Mouse (Mus musculus): ENCODE measurements around the gene Ccdc106.

Ccdc106 gene

GRCm38 (mm10) chr7:5080815-5081214 lies 60.5 kb downstream of the Ccdc106 start:
- DNase-seq (ENCODE audit: extremely low read depth, low read depth): no peak

- no peak for DNase-seq (ENCODE audit: extremely low read depth, low read depth)
Measured at GRCm38 (mm10) chr7:5081241-5081640, 60.9 kb downstream of the Ccdc106 start.

- no peak for DNase-seq (ENCODE audit: extremely low read depth, low read depth)
Measured at GRCm38 (mm10) chr7:5081939-5082338, 61.6 kb downstream of the Ccdc106 start.

GRCm38 (mm10) chr7:5083325-5084105 lies 63.2 kb downstream of the Ccdc106 start:
- DNase-seq (ENCODE audit: extremely low read depth, low read depth): no peak

GRCm38 (mm10) chr7:5085512-5085911 lies 65.2 kb downstream of the Ccdc106 start:
- no peak for DNase-seq (ENCODE audit: extremely low read depth, low read depth)

- DNase-seq (ENCODE audit: extremely low read depth, low read depth): no peak
Measured at GRCm38 (mm10) chr7:5086921-5087440, 66.6 kb downstream of the Ccdc106 start.

- DNase-seq (ENCODE audit: extremely low read depth, low read depth): no peak
Measured at GRCm38 (mm10) chr7:5087886-5088285, 67.5 kb downstream of the Ccdc106 start.

GRCm38 (mm10) chr7:5089853-5090252 lies 69.5 kb downstream of the Ccdc106 start:
- no peak for DNase-seq (ENCODE audit: extremely low read depth, low read depth)

GRCm38 (mm10) chr7:5091008-5091728 lies 70.8 kb downstream of the Ccdc106 start:
- no peak for DNase-seq (ENCODE audit: extremely low read depth, low read depth)

- DNase-seq (ENCODE audit: extremely low read depth, low read depth): no peak
Measured at GRCm38 (mm10) chr7:5092381-5092780, 72.0 kb downstream of the Ccdc106 start.

GRCm38 (mm10) chr7:5092831-5093510 lies 72.6 kb downstream of the Ccdc106 start:
- no peak for DNase-seq (ENCODE audit: extremely low read depth, low read depth)

GRCm38 (mm10) chr7:5098769-5099168 lies 78.4 kb downstream of the Ccdc106 start:
- DNase-seq (ENCODE audit: extremely low read depth, low read depth): no peak

GRCm38 (mm10) chr7:5099796-5100195 lies 79.4 kb downstream of the Ccdc106 start:
- DNase-seq (ENCODE audit: extremely low read depth, low read depth): no peak

GRCm38 (mm10) chr7:5101066-5101663 lies 80.8 kb downstream of the Ccdc106 start:
- DNase-seq (ENCODE audit: extremely low read depth, low read depth): peak; percentile 91

GRCm38 (mm10) chr7:5102564-5102963 lies 82.2 kb downstream of the Ccdc106 start:
- DNase-seq (ENCODE audit: extremely low read depth, low read depth): no peak

- DNase-seq (ENCODE audit: extremely low read depth, low read depth): no peak
Measured at GRCm38 (mm10) chr7:5108272-5108671, 87.9 kb downstream of the Ccdc106 start.

GRCm38 (mm10) chr7:5109301-5109700 lies 88.9 kb downstream of the Ccdc106 start:
- DNase-seq (ENCODE audit: extremely low read depth, low read depth): no peak

Data from MEL-GATA-1-ER (cell line).